Mouse (Mus musculus) adrenal gland, postnatal 10 days (tissue): Measurements from ENCODE around the gene Lrrc4b. TPM values are rescaled to one million over a fixed set of nuclear protein-coding genes. Genes with fewer than 3 reads are reported as not detected.

Experiments
- DNase-seq: peaks from one replicate; pipeline ENCODE4 v3.0.0; 2021; ENCODE audit warnings: mixed read lengths
- microRNA-seq: library from miRNA; unstranded; fragments of <30 nt; microRNA quantifications from one replicate; pipeline ENCODE4 v1.2.0, GENCODE M21; 2021
- total RNA-seq, 2 experiments: library from RNA; stranded (reverse); gene quantifications; 2 replicates each; pipeline ENCODE4 v1.2.3; 2021

Gene Lrrc4b
- total RNA-seq, 2 experiments from 2014 or later = 5.5 to 10.0 TPM

- no peak for DNase-seq
Measured at GRCm38 (mm10) chr7:44486927-44487575, 58.2 kb downstream of the Lrrc4b start.

- DNase-seq = no peak
Measured at GRCm38 (mm10) chr7:44487936-44488335, 59.1 kb downstream of the Lrrc4b start.

- DNase-seq = no peak
Measured at GRCm38 (mm10) chr7:44488545-44488944, 59.7 kb downstream of the Lrrc4b start.

GRCm38 (mm10) chr7:44490281-44490680 is 61.5 kb downstream of the Lrrc4b start:
- no peak for DNase-seq

- DNase-seq = no peak
Measured at GRCm38 (mm10) chr7:44491391-44491790, 62.6 kb downstream of the Lrrc4b start.

- DNase-seq = no peak
Measured at GRCm38 (mm10) chr7:44492166-44492826, 63.5 kb downstream of the Lrrc4b start.

GRCm38 (mm10) chr7:44494681-44495080 is 65.9 kb downstream of the Lrrc4b start:
- DNase-seq = no peak

- DNase-seq = no peak
Measured at GRCm38 (mm10) chr7:44495086-44495485, 66.3 kb downstream of the Lrrc4b start.

GRCm38 (mm10) chr7:44495992-44496770 is 67.4 kb downstream of the Lrrc4b start, which contains the start of the genes Emc10 and Fam71e1:
Gene Emc10, minus strand, starts transcription at chr7:44496529.
Gene Fam71e1, plus strand, starts transcription at chr7:44496581.
- peak; percentile 99 for DNase-seq

- no peak for DNase-seq
Measured at GRCm38 (mm10) chr7:44496771-44497109, 67.9 kb downstream of the Lrrc4b start.

GRCm38 (mm10) chr7:44497361-44498055 is 68.7 kb downstream of the Lrrc4b start:
- no peak for DNase-seq

GRCm38 (mm10) chr7:44498922-44499321 is 70.1 kb downstream of the Lrrc4b start:
- no peak for DNase-seq

- DNase-seq = no peak
Measured at GRCm38 (mm10) chr7:44500046-44500445, 71.2 kb downstream of the Lrrc4b start.

- DNase-seq = peak; percentile 80
Measured at GRCm38 (mm10) chr7:44501563-44502115, 72.8 kb downstream of the Lrrc4b start.

- no peak for DNase-seq
Measured at GRCm38 (mm10) chr7:44507491-44507890, 78.7 kb downstream of the Lrrc4b start.

Small RNA genes within 50 kb of the gene (microRNA-seq; reads per million reads assigned to microRNA genes)
- gene Mir7052 = 1.4 reads per million

Other genes starting within 250 kb of the Lrrc4b start
- not detected for gene Klk1b24, start 240.8 kb upstream of the Lrrc4b start, total RNA-seq
- gene Klk1b3, start 230.8 kb upstream of the Lrrc4b start, total RNA-seq = not detected
- not detected for gene Klk1b4, start 221.6 kb upstream of the Lrrc4b start, total RNA-seq
- not detected for gene Klk1b5, start 213.1 kb upstream of the Lrrc4b start, total RNA-seq
- gene Klk1, start 203.7 kb upstream of the Lrrc4b start, total RNA-seq = under 1 TPM in 1 of 2 experiments, not detected in 1; 0.45 TPM
- not detected for gene Gm36864, start 192.8 kb upstream of the Lrrc4b start, total RNA-seq
- under 1 TPM; 0.67 to 0.78 TPM for gene 1700028J19Rik, start 182.3 kb upstream of the Lrrc4b start, total RNA-seq
- 100 to 1,000 TPM in 1 of 2 experiments, 10 to 100 TPM in 1; 92.1 to 104 TPM for gene 2410002F23Rik, start 182.3 kb upstream of the Lrrc4b start, total RNA-seq
- gene Acp4, start 171.6 kb upstream of the Lrrc4b start, total RNA-seq = not detected
- not detected for gene Gm15517, start 167.6 kb upstream of the Lrrc4b start, total RNA-seq
- gene Clec11a, start 122.1 kb upstream of the Lrrc4b start, total RNA-seq = 1 to 10 TPM; 4.2 to 5.4 TPM
- gene Shank1, start 118.8 kb upstream of the Lrrc4b start, total RNA-seq = 1 to 10 TPM; 4.3 to 6.3 TPM
- gene Syt3, start 44.9 kb upstream of the Lrrc4b start, total RNA-seq = 1 to 10 TPM; 2.5 to 4.2 TPM
- 1 to 10 TPM in 1 of 2 experiments, under 1 TPM in 1; 0.57 to 1.4 TPM for gene 1700008O03Rik, start 43.2 kb upstream of the Lrrc4b start, total RNA-seq
- gene Aspdh, start 36.4 kb downstream of the Lrrc4b start, total RNA-seq = 10 to 100 TPM in 1 of 2 experiments, 1 to 10 TPM in 1; 8.4 to 14.5 TPM
- gene Josd2, start 39.0 kb downstream of the Lrrc4b start, total RNA-seq = 10 to 100 TPM; 42.2 to 52.0 TPM
- 10 to 100 TPM; 88.8 to 91.1 TPM for gene Emc10, start 67.5 kb downstream of the Lrrc4b start, total RNA-seq
- gene Fam71e1, start 67.6 kb downstream of the Lrrc4b start, total RNA-seq = 10 to 100 TPM; 12.4 to 16.0 TPM
- 10 to 100 TPM; 31.9 to 40.8 TPM for gene Mybpc2, start 95.6 kb downstream of the Lrrc4b start, total RNA-seq
- gene Spib, start 103.1 kb downstream of the Lrrc4b start, total RNA-seq = 1 to 10 TPM; 6.5 to 7.3 TPM
- gene Pold1, start 119.8 kb downstream of the Lrrc4b start, total RNA-seq = 10 to 100 TPM; 20.6 to 30.7 TPM
- 10 to 100 TPM; 90.7 to 91.0 TPM for gene Nr1h2, start 124.9 kb downstream of the Lrrc4b start, total RNA-seq
- 1 to 10 TPM; 3.2 to 3.9 TPM for gene Napsa, start 143.4 kb downstream of the Lrrc4b start, total RNA-seq
- 1 to 10 TPM; 4.7 to 4.8 TPM for gene Kcnc3, start 161.6 kb downstream of the Lrrc4b start, total RNA-seq
- 1 to 10 TPM; 5.5 to 9.8 TPM for gene Myh14, start 241.8 kb downstream of the Lrrc4b start, total RNA-seq